Mouse (Mus musculus) brain, embryonic 14.5 days (tissue): ENCODE measurements around the gene Sesn1.

Experiments used
- CTCF ChIP-seq: fragments of 200-500 bp; IDR thresholded peaks from 2 replicates; pipeline ENCODE4 v1.5.1; 2012; ENCODE audit warnings: inconsistent platforms, mild to moderate bottlenecking, moderate library complexity, borderline replicate concordance; ENCODE audit not compliant: insufficient read depth, insufficient read length; ENCODE audit errors: extremely low read depth
- POLR2A ChIP-seq: fragments of 200-500 bp; IDR thresholded peaks from 2 replicates; pipeline ENCODE4 v1.6.1; 2012; ENCODE audit warnings: mild to moderate bottlenecking, inconsistent platforms, borderline replicate concordance; ENCODE audit not compliant: poor library complexity, insufficient read depth, insufficient read length, severe bottlenecking; ENCODE audit errors: extremely low read depth

GRCm38 (mm10) chr10:41907950-41908349 is 98.2 kb downstream of the Sesn1 start:
- TF ChIP-seq POLR2A (no peak), CTCF (no peak)
